Mouse (Mus musculus): ENCODE measurements at regions not wholly inside any gene's neighbourhood (a gene's known extent, or its start where the extent isn't known, plus 50 kb on each side); places are given as distances from the start of the nearest gene placed in this dataset.
A peak's percentile ranks its signal among the peaks of the same experiment; 100 is the strongest.

- intact Hi-C loops (cut with DNase I), result no loop called here
- DNase-seq, result no peak
These were observed 137.3 kb downstream of the Gm11146 start for GRCm38 (mm10) chr16:77464623-77465022.

- no peak for DNase-seq
- intact Hi-C loops (cut with DNase I), result no loop called here
These were observed 140.0 kb downstream of the Gm11146 start for GRCm38 (mm10) chr16:77461922-77462321.

- no peak for DNase-seq
- intact Hi-C loops (cut with DNase I), result no loop called here
These were observed 140.4 kb downstream of the Gm11146 start for GRCm38 (mm10) chr16:77461459-77461858.

GRCm38 (mm10) chr16:77459651-77460050 is 142.2 kb downstream of the Gm11146 start:
- DNase-seq, result no peak
- intact Hi-C loops (cut with DNase I), result no loop called here

- no peak for DNase-seq
- intact Hi-C loops (cut with DNase I), result loop anchor here (1.0 to 5.0 kb wide), 5 partner anchors 116 to 713 kb away; no protein-coding TSS in a partner anchor
These were observed 157.2 kb downstream of the Gm11146 start for GRCm38 (mm10) chr16:77444647-77445046.

GRCm38 (mm10) chr16:77444006-77444405 is 157.9 kb downstream of the Gm11146 start:
- DNase-seq, result peak; percentile 13 to 35
- intact Hi-C loops (cut with DNase I), result loop anchor here (1.0 to 5.0 kb wide), 3 partner anchors 115 to 277 kb away; no protein-coding TSS in a partner anchor

- no peak for DNase-seq
- intact Hi-C loops (cut with DNase I), result loop anchor here (5.0 kb wide), 1 partner anchor 276 kb away; no protein-coding TSS in a partner anchor
These were observed 158.6 kb downstream of the Gm11146 start for GRCm38 (mm10) chr16:77443318-77443717.

- no peak for DNase-seq
- intact Hi-C loops (cut with DNase I), result loop anchor here (5.0 kb wide), 1 partner anchor 276 kb away; no protein-coding TSS in a partner anchor
These were observed 159.0 kb downstream of the Gm11146 start for GRCm38 (mm10) chr16:77442866-77443265.

- intact Hi-C loops (cut with DNase I), result no loop called here
- no peak for DNase-seq
These were observed 170.5 kb downstream of the Gm11146 start for GRCm38 (mm10) chr16:77431345-77431744.

- intact Hi-C loops (cut with DNase I), result no loop called here
These were observed 179.2 kb downstream of the Gm11146 start for GRCm38 (mm10) chr16:77422385-77423363.

GRCm38 (mm10) chr16:77421591-77422024 is 180.3 kb downstream of the Gm11146 start:
- DNase-seq, result peak in 1 of 2 experiments; percentile 33
- intact Hi-C loops (cut with DNase I), result no loop called here

More at GRCm38 (mm10) chr16:77422385-77423363, 179.2 kb downstream of the Gm11146 start:
- no peak for DNase-seq

GRCm38 (mm10) chr16:77421001-77421400 is 180.9 kb downstream of the Gm11146 start:
- intact Hi-C loops (cut with DNase I), result no loop called here
- no peak for DNase-seq

- intact Hi-C loops (cut with DNase I), result no loop called here
- DNase-seq, result no peak
These were observed 181.6 kb downstream of the Gm11146 start for GRCm38 (mm10) chr16:77420136-77420860.

- intact Hi-C loops (cut with DNase I), result loop anchor here (2.0 kb wide), 1 partner anchor 90 kb away; no protein-coding TSS in a partner anchor
- no peak for DNase-seq
These were observed 182.7 kb downstream of the Gm11146 start for GRCm38 (mm10) chr16:77419116-77419735.

- no peak for DNase-seq
- intact Hi-C loops (cut with DNase I), result loop anchor here (2.0 kb wide), 1 partner anchor 90 kb away; no protein-coding TSS in a partner anchor
These were observed 183.4 kb downstream of the Gm11146 start for GRCm38 (mm10) chr16:77418486-77418885.

- DNase-seq, result peak in 1 of 2 experiments; percentile 30
- intact Hi-C loops (cut with DNase I), result loop anchor here (2.0 kb wide), 1 partner anchor 89 kb away; no protein-coding TSS in a partner anchor
These were observed 184.1 kb downstream of the Gm11146 start for GRCm38 (mm10) chr16:77417791-77418190.

GRCm38 (mm10) chr16:77414562-77414961 is 187.3 kb downstream of the Gm11146 start:
- no peak for DNase-seq
- intact Hi-C loops (cut with DNase I), result no loop called here

- no peak for DNase-seq
- intact Hi-C loops (cut with DNase I), result no loop called here
These were observed 192.7 kb downstream of the Gm11146 start for GRCm38 (mm10) chr16:77409168-77409567.

- intact Hi-C loops (cut with DNase I), result no loop called here
- no peak for DNase-seq
These were observed 194.9 kb downstream of the Gm11146 start for GRCm38 (mm10) chr16:77406999-77407398.

GRCm38 (mm10) chr16:77405859-77406258 is 196.0 kb downstream of the Gm11146 start:
- DNase-seq, result no peak
- intact Hi-C loops (cut with DNase I), result no loop called here

Data from heart, postnatal 36 days (tissue).